ENCODE assay signal across 8 mouse cellular contexts in the genomic region with DNA sequence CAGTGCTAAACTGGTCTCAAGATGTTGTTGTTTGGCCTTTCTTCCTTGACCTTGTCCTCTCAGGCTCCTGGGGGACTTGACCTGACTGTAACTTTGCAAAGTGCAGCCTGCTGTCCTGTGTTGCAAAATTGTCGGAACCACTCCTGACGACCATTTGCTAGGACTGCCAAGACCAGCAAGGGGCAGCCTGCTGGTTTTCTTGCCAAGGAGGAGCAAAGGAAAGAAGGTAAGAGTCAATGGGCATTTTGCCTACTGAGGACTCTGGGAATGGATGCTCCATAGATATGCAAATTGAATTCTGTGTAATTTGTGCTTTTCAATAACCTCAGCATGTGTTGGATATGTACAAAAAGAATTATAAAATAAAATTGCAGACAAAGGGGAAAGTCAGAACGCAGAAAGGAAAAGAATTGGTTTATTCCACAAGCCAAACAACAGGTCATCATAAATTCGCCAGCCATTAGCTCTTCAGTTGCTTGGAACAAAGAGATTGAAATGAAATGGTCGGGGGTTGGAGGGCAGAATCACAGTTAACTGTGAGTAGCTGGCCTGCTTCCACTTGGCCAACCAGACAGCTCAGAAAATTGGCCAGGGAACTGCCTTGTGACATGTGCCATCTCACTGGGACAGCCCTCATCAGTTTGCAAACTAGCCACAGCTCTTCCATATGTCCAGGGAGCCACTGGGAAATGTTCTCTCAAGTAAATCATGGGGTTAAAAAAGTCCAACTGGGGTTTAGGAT.
A peak's percentile ranks its signal among the peaks of the same experiment; 100 is the strongest.
DNase-seq lines count a peak whose midpoint lies in the region; ATAC-seq lines count a peak whose summit lies in the region.

No protein-coding gene starts in this region.

- DNase-seq in cerebellum, adult 11 months = no peak
- DNase-seq in left cerebral cortex, postnatal 4 days = peak; percentile 93
- no peak for DNase-seq in left cerebral cortex, postnatal 25 days (ENCODE audit: low spot score in 2 of 2)
- DNase-seq in adrenal gland, postnatal 14 days = peak; percentile 54
- peak; percentile 90 to 94 for DNase-seq in cerebellum, postnatal 14 days
- DNase-seq in frontal cortex, adult 2 months (ENCODE audit: extremely low spot score in 1 of 2, low spot score in 1 of 2) = no peak
- DNase-seq in retina, embryonic 14.5 days (ENCODE audit: low spot score) = no peak

- ATAC-seq in cerebellum, adult (ENCODE audit: insufficient number of reproducible peaks, low FRiP score, low TSS enrichment) = peak; percentile 64; the same call in 1 of the 2 replicates

- intact Hi-C loops in left cerebral cortex, postnatal 4 days (cut with DNase I) = no loop called here
- intact Hi-C loops in left cerebral cortex, postnatal 25 days (cut with DNase I) = no loop called here

Comparison
In these comparisons a context has a peak if more than half of its experiments do, and no peak if none do; other contexts are left out.
1. DNase-seq: peak in left cerebral cortex, postnatal 4 days (single experiment), adrenal gland, postnatal 14 days (single experiment) and cerebellum, postnatal 14 days (2 of 2); none in cerebellum, adult 11 months (single experiment), left cerebral cortex, postnatal 25 days (0 of 2), frontal cortex, adult 2 months (0 of 2) and retina, embryonic 14.5 days (single experiment).